Mouse (Mus musculus): ENCODE data around the gene Chst5.

Chst5 gene

DNA sequence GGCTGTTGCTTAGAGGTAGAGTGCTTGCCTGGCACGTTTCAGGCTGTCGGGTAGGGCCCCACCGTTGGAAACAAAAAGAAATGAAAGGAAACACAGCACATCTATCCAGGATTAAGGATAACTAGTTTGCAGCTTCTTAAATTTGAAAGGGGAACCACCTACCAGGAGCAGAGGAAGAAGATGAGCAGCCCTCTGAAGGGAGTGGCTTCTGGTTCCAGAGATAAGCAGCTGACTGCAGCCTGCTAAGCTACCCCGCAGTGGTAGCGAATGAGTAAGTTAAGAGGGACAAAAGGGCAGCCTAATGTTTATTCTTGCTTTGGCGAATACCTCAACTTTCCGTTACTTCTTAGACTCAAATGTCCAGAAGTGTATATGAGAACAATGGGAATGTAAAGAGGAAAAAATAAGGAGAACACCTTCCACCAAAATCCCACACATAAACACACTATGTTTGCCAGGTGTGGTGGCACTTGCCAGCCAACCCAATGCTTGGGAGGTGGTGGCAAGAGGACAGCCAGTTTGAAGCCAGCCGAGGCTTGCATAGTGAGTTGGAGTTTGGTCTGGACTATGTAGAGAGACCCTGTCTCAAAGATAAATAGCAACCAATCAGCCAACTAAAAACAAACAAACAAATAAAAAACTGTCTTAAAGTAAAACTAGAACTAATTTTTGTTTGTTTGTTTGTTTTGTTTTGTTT lies 19.5 kb upstream of the Chst5 start:
- no peak for DNase-seq

DNA sequence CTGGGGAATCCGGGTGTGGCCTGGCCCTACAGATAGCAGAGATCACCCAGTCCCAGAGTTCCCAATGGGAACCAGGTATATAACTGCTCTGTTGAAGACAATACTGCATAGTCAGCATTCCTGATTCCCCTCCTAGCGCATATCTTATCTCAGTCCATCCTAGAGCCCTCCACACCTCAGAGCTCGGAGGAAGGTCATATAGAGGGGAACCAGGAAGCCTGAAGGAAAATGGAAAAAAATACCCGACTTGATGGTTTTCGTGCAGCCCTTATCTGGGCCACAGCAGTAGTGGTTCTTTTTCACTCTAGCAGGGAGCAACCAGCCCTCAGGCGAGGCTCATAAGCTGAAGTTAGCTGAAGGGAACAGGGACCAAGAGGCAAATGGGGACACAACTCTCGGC lies 14.7 kb upstream of the Chst5 start:
- DNase-seq = no peak

DNA sequence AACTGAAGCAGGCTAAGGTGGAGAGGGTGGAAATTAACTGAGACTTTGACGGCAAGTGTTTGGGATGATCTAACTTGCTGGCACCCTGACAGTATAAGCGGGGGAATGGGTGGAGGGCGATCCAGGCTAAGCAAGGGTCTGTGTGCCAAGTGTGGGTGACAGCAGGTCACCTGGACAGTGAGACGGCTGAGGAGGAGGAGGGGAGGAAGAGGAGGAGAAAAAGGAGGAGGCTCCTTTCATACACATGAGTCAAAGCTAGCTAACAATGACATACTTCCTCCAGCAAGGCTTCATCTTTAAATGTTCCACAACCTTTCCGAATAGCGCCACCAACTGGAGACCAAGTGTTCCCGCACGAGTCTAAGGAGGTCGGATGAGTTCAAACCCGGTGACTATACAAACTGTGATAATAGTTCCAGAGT lies 13.1 kb upstream of the Chst5 start:
- DNase-seq = peak; percentile 64

DNA sequence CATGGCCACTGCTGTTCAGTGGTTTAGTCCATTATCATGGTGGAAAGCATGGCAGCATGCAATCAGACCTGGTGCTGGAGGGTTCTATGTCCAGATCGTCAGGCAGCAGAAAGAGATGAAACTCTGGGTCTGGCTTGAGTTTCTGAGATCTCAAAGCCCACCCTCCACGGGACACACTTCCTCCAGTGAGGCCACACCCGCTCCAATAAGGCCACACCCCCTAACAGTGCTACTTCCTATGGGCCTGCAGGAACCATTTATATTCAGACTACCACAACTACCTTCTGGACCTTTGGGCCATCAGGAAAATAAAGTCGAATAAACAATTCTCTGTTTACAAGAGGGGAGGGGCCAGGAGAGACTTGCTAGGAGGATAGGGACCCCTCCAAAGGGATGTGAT lies 10.7 kb upstream of the Chst5 start:
- no peak for DNase-seq

DNA sequence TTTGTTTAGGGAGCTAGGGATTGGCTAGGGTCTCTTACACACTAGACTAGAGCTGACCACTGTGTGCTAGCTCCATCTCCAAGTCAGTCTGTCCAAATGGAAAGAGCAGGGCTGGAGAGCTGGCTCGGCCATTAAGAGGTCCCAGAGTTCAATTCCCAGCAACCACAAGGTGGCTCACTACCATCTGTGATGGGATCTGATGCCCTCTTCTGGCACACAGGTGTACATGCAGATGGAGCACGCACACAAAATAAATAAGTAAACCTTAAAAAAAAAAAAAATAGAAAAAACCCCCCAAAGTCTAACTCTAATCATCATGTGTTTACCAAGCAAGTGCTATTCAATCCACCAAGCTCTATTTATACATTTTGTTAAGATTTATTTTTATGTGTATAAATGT lies 9.4 kb upstream of the Chst5 start:
- no peak for DNase-seq

DNA sequence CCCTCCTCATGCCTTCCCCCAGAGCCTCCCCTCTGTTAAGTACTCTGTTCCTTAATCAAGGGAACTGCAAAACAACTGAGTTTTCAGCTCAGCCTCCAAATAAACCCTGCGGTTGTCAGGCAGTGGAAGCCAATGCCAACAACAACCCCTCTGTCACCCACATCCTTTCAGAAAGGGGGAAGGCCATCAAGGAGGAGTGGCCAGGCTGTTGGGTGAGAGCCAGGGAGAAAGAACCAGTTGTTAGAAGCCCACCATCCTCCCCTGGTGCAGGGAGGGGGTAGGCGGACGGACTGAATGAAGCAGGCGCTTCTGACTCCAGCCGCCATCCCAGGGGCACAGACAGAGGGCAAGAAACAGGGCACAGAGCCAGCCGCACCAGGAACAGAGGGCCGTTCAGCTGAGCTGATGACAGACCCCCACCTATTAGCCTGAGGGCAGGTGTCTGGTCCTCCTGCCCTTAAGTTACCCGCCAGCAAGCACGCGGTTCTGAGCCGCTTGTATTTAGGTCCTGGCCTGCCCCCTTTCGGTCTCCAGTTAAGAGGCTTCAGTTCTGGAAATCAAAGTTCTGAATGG lies 2.7 kb upstream of the Chst5 start:
- no peak for DNase-seq

DNA sequence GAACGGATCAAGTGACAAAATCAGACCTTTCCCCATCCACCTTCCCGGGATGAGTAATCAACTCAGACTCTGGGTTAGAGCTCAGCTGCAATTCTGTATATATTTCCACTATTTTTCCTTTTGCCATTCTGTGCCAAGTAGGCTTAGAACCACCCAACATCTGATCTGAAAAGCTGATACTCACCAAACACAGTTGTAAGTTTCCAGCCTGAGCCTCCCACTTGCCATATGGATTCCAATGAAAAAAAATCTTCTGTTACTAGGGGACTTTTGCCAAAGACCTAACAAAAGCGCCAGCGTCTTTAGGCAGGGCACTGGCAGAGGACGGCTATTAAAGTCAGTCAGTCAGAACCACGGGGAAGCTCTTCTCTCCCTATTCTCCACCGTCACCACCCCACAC lies 1.3 kb upstream of the Chst5 start:
- DNase-seq = no peak

DNA sequence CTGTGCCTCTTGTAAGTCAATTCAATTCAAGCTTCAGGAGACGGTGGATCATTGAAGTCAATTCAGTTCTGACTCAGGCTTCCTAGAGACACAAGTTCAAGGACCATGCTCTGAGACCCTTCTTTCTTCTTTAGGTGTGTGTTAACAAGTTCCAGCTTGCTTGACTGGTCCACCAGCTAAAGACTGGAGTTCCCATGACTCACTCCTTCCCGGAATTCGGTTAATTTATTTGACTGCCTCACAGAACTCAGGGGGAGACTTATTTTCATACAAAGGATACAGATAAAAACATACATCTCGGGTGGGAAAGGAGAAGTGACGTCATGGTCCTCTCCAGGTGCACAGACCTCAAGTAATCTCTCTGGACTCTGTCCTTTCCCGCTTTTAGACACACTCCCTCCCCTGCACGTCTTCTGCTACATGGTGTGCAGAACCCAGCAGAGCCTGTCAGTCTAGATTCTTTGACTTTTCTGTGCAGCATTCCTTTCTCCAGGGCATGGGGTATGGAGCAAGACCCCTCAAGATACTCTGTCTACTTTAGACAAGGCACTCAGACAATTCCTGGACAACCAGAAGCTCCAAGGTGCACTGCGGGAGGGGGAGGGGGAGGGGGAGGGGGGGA lies 4.6 kb downstream of the Chst5 start:
- DNase-seq = no peak

DNA sequence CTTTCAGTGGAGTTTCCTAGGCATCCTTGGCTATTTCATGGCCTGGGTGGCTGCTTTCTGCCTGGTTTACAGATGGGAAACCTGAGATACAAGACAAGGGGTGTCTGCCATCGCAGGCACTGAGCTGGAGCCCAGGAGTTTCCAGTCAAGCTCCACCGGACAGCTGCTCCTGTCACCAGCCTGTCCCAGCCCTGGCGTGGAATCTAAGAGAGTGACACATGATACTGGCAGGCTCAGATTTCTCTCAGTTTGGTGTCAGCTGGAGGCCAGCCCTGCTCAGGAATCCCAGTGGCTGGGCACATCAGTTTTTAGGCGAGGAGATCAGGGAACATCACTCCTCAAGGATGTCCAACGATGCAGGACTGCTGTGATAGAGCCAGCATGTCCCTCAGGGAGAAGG lies 8.2 kb downstream of the Chst5 start:
- DNase-seq = no peak

DNA sequence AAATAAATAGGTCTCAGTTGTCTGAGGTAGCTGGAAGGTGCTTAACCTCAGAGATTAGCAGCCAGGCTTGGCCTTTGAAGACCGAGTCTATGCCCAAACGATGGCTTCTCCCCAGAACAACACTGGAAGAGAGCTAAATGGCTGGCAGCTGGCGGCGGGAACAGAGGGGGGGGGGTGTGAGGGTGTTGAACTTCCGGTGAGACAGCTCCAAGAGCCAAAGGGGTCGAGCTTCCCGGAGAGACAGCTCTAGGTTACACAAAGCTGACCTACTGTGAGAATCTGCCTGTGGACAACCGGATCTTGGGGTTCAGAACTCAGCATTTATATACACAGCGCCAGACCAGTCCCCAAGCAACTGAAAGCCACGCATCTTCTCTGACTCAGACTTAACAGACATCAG lies 11.7 kb downstream of the Chst5 start:
- no peak for DNase-seq

DNA sequence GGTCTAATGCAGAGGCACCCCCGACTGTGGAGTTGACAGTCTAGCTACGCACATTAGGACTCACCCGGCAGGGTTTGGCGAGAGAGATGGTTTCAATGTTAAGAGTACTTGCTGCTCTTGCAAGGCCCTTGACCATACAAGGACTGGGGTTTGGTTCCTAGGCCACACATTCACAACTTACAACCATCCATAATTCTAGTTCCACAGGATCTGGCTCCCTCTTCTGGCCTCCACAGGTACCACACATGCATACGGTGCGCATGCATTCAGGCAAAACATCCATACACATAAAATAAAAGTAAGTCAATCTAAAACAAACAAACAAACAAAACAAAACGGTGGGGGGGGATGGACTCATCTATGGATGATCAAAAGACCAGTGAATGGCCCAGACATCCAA lies 15.3 kb downstream of the Chst5 start:
- peak; percentile 8 to 12 for DNase-seq

DNA sequence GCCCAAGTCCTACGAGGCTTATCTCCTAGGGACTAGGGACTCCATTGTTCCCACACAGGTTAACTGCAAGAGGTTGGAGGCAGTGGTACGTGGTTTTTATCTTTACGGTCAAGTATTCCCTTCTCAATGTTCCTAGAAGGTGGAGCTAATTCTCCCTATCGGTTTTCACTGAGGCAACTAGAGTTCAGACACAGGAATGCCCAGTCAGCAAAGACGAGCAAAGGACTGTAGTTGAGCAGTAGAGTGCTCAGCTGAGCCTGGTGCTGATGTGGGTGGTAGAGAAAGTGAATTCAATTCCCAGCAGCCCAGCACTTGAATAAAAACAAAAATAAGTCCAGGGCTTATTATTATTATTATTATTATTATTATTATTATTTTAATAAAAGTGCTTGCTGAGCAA lies 17.6 kb downstream of the Chst5 start:
- no peak for DNase-seq

DNA sequence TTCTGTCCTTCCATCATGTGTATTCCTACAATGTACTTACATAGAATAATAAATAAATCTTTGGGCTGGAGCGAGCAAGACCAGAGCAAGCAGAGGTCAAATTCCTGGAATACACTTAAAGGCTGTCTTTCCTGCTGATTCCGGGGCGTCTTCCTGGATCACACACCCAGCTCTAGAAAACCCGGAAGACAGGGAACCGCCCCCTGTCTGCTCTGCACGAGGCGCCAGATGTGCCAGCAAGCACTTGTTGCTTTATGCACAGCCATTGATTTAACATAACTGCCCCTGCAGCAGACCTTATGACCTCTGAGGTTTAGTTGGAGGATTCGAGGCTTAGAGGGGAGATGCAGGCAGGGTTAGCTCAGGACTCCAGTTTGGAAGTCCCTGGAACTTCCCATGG lies 18.3 kb downstream of the Chst5 start:
- no peak for DNase-seq

DNA sequence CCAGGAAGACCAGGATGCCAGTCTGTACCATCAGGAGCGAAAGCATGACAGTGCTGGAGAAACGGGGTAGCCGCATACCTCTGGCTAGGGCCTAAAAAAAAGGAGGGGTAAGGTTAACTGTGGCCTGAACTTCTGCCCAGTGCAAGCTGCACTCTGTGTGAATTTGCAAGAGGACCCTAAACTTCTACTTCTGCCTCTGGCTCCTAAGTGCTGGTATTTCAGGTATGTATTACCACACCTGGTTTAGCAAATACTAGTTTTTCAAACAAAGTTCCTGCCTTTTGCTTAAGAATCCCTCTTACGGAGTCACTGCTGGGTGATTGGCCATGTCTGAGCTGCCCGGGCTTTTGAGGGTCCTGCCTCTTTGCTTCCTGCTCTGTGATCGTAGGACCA lies 19.3 kb downstream of the Chst5 start:
- DNase-seq = no peak

DNA sequence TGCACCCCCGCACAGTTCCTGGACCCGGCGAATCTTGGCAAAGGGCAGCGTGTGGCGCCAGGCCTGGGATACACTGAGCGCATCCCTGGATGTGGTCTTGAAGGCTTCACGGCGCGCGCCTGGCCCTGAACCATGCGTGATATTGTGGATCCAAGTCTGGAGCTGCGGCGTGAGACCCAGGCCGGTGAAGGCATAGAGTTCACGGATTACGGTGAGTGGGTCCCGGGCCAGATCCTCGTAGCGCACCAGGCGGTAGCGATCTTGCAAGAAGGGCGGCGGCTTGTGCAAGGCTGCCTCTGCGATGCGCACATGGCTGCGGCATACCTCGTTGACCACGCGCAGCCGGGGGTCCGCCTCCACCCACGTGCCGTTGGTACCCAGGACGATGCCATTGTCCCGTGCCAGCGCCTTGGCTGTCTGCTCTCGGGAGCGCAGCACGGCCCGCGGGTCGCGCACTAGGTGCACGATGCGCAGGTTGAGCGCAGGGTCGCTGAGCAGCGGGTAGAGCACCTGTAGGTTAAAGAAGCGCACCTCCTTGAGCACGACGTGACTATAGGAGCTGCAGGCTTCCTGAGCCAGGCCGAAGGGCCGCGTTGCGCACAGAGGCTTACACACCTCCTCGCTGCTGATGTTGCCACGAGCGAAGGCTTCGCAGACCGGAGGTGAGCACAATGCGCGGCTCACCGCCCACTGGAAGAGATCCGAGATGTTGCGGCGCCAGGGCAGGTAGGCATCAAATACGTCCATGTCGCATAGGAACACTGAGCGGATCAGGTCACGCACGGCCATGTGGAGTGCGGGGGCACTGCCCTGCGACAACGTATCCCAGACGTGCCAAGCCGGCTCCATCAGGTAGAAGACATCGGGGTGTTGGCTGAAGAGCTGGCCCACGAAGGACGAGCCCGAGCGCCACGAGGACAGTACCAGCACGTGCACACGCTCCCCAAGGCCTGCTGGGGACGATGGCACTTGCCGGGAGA lies 20.0 kb downstream of the Chst5 start:
- no peak for DNase-seq

DNA sequence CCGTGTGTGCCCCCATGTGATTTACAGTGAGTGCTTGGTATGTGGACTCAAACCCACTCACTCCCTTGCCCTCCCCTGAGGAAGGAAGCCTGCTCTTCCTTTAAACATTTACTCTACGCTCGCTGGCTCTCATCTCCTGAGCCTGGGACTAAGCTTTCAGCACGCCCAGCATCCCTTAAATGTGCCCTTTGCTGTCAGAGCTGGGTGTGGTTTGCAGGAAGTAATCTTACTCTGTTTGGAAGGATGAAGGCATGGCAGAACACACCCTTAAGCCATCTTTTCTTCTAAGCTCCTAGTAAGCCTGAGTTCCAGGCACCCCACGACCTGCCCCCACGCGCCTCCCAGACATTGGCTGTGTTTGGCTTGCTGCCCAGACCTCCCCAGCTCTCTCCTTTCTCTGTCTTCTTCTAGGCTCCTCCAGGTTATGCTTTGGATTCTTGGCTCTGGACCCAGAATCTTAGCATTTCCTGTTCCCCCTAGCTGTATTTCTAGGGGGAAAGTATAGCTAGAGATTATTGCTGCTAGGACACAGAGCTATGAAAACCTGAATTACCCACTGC lies 22.1 kb downstream of the Chst5 start:
- DNase-seq = no peak

DNA sequence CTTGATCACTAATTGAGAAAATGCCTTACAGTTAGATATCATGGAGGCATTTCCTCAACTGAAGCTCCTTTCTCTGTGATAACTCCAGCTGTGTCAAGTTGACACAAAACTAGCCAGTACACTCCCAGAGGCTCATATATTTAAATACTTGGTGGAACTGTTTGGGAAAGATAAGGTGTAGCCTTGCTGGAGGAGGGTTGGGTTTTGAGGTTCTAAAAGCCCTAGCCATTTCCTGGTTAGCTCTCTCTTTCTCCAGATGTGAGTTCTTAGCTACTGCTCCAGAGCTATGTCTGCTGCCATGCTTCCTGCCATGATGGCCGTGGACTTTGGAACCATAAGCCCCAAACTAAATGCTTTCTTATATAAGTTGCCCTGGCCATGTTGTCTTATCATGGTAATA lies 22.8 kb downstream of the Chst5 start:
- no peak for DNase-seq

DNA sequence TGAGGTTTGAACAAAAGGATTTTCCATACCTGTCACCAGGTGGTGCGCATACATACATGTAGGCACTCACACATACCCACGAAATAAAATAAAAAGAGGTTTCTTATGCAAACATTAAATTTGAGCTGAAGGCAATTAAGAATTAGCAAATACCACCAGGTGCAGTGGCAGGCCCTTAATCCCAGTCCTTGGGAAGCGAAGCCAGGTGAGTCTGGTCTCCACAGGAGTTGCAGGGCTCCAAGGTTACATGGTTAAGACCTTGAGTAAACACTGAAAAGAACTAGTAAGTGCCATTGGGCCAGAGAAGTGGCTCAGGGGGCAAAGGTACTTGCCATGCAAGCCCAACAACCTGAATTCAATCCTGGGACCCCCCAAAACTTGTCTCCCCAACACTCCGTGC lies 26.6 kb downstream of the Chst5 start:
- DNase-seq = no peak

DNA sequence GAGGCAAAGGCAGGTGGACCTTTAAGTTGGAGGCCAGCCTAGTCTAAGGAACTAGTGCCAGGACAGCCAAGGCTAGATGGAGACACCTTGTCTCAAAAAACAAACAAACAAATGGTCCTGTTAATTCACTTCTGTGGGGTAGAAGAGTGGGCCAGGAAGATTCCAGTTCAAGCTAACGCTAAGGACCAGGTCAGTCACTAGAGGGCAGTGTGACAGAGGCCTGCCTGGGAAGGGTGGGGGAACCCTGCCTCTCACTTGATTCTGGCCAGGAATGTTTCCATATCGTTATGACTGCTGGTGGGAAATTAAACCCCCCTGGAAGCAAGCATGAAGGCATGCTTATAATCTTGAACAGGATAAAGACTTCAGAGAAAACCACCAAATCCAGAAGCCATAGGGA lies 28.7 kb downstream of the Chst5 start:
- DNase-seq = peak; percentile 62

DNA sequence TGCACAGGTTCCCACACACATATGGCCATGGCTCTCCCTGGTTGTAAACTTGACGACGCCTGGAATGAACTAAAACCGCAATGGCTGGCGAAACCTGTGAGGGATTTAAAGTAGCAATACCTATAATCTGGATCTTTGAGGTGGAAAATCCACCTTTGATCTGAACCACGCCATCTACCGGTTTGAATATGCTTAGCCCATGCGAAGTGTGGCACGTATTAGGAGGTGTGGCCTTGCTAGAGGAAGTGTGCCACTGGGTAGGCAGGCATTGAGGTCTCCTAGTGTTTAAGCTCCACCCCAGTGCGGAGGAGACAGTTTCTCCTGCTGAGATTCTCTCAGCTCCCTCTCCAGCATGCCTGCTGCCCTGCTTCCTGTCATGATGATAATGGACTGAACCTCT lies 32.5 kb downstream of the Chst5 start:
- peak; percentile 23 to 27 for DNase-seq

DNA sequence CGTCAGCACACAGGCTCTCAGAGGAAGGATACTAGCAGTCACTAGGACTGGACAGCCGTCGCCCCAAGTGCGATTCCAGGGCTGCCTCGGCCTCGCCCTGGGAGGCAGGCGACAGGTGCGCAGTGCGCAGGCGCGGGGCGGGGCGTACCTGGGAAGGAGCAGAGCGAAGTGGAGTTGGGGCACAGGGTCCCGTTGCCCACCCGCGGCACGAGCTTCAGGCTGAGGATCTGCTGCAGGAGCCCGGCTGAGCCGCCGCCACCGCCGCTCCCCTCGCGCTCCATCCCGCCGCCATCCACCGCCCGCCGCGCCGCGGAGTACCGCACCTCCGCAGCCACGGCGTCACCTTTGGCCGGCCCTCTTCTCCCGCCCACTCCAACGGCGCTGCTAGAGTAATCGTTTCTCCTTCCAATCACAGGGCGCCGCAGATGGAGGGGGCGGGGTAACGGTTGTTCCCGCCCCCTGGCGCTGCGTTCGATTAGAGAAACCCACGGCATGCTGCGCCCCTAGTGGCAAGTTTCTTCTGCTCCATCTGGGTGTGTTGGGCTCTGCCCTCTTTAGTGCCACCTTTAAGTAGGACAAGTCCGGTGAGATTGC lies 33.8 kb downstream of the Chst5 start, which contains the start of gene Tmem170:
Tmem170 (minus strand) TSS at position 396 of the 594 bp plus-strand sequence.
- DNase-seq = peak; percentile 98

DNA sequence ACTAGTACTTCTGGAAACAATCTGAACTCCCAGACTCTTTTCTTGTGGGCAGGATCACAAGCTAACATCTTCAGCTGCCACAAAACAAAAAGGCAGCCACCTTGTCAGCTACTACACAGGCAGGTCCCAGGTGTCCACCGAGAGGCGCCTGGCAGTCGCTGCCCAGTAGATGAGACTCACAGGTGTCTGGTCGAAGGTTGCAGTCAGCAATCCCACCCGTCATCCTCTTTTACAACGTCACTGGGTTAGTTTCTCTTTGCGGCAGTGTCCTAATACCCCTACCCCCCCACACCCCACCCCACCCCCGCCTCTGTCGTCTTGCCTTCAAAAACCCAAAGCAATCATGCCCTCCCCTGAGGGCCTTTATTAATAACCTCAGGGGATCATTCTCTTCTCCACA lies 34.5 kb downstream of the Chst5 start:
- DNase-seq = no peak

DNA sequence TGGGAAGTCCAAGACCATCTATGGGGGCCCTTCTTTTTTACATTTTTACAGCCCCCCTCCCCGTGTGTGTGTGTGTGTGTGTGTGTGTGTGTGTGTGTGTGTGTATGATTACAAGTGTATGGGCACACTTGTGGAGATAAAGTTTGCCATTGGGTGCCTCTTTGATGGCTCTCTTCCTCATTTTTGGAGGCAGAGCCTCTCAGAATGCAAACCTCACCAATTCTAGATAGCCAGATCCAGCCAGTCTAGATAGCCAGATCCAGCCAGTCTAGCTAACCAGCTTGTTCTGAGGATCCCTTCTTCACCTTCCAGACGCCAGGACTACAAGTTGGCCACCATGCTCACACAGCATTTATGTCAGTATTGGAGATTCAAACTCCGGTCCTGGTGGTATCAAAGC lies 39.0 kb downstream of the Chst5 start:
- no peak for DNase-seq
